Mouse (Mus musculus): Measurements from ENCODE around the gene Smg6.

Gene Smg6

GRCm38 (mm10) chr11:74925577-74926387, at the start of gene Smg6, which contains the start of gene Srr:
Gene Smg6, plus strand, starts transcription at chr11:74925823.
Gene Srr, minus strand, starts transcription at chr11:74925948.
- peak; percentile 94 for DNase-seq (ENCODE audit: low read depth, low spot score)

DNA sequence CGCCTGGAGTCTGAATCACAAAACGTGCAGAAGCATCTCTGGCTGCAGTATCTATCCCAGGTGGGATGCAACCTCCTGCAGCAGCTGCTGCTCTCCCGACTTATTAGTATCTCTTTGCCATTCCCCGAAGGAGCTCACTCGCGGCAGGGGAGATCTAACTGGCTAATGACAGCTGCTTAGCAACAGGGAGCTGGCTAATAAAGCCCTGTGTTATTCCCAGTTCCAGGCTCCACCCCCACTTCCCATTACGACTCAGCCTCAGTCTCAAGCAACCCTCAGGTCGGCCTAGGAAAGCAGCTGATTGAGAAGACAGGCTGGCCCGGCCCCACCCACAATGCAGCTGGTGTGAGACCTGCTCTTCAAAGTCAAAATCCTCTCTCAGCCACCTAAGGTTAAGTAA, 48.8 kb upstream of the Smg6 start:
- DNase-seq (ENCODE audit: low read depth, low spot score), result no peak

DNA sequence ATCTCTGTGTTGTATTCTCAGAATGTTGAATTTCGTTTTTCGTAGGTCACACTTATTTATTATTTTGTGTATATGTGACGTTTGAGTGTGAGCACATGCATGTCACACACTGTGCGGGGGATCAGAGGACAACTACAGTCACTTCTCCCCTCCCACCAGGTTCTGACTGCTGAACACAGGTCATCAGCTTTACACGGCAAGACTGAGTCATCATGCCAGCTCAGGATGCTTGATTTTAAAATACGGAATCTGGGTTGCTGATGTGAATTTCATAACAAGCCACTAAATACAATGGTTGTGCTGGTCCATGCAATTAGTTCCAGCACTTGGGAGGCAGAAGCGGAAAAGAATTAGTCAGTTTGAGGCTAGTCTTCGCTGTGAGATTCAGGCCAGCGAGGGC, 44.6 kb upstream of the Smg6 start:
- no peak for DNase-seq (ENCODE audit: low read depth, low spot score)

- no peak for DNase-seq (ENCODE audit: low read depth, low spot score)
Measured at GRCm38 (mm10) chr11:74881979-74882378, 43.6 kb upstream of the Smg6 start.

- DNase-seq (ENCODE audit: low read depth, low spot score), result no peak
Measured at GRCm38 (mm10) chr11:74883098-74883497, 42.5 kb upstream of the Smg6 start.

- no peak for DNase-seq (ENCODE audit: low read depth, low spot score)
Measured at GRCm38 (mm10) chr11:74894619-74895018, 31.0 kb upstream of the Smg6 start.

DNA sequence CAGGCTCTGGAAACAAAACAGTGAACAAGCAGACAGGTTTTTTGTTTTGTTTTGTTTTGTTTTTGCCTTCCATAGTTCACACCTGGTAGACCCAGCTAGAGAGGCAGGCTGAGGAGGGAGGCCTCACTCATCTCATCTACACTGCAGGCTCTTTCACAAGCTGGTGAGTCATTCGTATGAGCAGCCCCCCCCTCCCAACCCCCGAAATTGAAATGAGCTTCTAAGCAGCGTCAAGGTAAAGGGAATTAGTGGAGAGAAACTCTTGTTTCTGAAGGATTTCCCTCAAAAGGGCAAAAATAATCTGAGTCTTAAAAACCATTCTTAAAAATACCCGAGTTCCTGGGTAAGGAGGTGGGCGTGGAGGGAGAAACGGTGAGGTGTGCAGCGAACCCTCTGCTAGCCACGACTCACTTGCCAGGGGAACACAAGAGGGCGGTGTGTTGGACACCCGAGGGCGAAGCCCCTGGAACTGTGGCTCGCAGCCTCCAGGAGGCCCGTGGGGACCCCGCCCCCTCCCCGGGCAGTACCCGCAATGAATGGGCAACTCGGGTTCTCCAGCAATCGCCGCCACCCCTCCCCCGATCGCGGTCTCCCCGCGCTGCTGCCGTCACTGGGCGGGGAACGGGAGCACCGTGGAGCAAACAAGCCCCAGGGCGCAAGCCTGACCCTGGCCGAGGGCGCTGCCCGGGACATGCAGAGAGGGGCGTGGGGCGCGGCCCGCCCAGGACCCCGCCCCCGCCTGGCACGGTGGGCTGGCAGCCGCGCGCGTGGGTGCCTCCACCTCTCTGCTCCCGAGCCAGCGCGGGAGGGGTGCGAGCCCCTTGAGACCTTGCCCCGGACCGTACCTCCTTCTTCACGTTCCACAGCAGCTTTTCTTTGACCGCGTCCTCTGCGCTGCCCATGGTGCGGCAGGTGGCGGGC, 29.4 kb upstream of the Smg6 start:
- peak; percentile 29 for DNase-seq (ENCODE audit: low read depth, low spot score)

DNA sequence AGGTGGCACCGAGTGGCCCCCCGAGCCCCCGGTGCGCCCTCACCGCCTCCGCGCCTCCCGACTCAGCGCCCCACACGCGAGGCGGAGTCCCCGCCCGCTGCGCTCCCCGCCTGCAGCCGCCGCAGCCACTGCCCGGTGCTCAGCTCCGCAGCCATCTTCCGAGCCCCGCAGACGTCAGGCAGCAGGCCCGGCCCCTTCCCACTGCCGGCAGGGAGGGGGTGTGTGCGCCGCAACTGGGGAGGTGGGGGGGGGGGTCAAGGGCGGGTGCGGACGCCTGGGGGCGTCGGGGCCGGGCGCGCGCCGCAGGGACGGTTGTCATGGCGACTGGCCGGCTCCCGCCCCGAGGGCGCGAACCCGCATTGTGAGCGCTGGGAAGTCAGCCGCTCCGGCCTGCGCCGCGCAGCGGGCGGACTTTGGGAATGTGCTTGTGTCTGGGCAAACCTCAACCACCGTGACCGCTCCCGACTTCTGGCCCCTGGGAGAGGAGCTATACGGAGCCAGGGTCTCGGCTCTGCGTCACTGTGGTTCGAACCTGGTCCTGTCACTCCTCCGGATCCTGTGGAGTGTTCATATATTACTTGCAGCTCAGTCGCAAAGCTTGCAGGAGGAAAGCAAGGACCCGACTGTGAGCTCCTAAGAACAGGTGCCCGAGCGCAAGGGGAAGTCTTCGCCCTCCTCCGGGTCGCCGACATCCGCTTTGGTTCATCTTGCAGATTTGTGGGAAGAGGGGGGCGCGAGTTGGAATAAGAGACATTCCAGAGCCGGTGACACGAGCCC, 28.5 kb upstream of the Smg6 start, which contains the start of gene Sgsm2:
Gene Sgsm2, minus strand, starts transcription at position 160 of the 777 bp plus-strand sequence.
- DNase-seq (ENCODE audit: low read depth, low spot score), result peak; percentile 40

DNA sequence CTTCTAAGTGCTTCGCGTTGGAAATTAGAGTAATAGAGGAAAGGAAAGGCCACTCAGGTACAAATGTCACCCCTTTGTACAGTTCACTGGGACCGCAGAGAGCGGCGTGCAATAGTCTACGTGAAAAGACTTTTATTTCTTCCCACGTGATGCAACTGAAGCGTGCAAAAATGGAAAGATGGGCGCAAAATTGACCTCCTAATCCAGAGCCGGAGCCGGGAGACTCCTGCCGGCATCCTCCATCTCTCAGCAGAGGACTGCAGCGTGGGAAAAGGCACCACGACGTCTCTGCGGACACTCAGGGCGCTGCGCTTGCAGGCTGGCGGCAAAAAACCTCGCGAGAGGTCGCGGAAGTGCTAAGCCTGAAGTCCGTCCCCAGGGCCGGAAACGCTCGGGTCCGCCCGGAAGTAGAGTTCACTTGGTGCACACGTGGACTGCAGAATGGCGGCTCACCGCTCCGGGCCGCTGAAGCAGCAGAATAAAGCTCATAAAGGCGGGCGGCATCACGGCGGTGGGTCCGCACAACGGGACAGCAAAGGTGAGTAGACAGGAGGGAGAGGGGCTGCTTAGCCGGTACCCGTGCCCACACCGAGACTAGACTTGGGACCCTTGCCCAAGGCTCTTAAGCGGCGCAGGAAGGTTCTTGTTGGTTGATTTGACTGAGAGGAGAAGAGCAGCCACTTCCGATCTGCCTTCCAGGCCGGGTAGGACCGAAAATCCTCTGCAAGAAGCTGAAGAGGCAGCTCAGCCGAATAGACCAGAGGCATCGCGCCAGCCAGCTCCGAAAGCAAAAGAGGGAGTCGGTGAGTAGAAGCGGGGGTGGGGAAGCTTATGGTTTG, 27.7 kb upstream of the Smg6 start, which contains the start of gene Tsr1:
Gene Tsr1, plus strand, starts transcription at position 394 of the 839 bp plus-strand sequence.
- peak; percentile 92 for DNase-seq (ENCODE audit: low read depth, low spot score)

DNA sequence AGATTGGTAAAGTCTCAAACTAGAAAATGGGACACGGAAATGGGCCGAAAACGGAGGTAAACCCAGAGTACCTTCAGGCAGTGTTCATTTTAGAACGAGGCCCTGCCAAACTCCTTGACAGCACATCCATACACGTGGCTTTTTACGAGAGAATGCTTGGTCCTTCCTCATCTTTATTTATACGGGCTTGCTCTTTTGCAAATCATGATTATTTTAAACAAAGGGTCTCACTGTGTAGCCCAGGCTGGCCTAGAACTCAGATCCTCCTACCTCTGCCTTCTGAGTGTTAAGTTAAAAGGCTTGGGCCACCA, 27.2 kb upstream of the Smg6 start:
- no peak for DNase-seq (ENCODE audit: low read depth, low spot score)

DNA sequence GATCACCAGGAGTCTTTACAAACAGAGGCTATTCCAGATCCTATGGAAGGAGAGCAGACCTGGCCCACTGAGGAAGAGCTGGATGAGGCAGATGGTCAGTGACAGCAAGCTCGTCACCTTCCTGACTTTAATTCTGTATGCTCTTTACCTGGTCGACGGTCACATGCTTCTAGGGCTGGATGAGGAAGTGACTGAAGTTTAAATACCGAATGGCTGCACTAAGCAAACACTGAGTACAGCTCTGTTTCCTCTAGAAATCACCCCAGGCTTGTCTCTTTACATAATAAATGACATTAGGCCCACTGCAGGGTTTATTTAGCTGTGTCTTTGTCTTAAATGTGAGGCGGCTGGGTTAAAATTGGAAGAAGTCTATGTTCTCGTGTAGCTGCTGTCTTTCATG, 24.1 kb upstream of the Smg6 start:
- no peak for DNase-seq (ENCODE audit: low read depth, low spot score)

- DNase-seq (ENCODE audit: low read depth, low spot score), result no peak
Measured at GRCm38 (mm10) chr11:74902416-74902815, 23.2 kb upstream of the Smg6 start.

GRCm38 (mm10) chr11:74907850-74908249, 17.8 kb upstream of the Smg6 start:
- DNase-seq (ENCODE audit: low read depth, low spot score), result no peak

DNA sequence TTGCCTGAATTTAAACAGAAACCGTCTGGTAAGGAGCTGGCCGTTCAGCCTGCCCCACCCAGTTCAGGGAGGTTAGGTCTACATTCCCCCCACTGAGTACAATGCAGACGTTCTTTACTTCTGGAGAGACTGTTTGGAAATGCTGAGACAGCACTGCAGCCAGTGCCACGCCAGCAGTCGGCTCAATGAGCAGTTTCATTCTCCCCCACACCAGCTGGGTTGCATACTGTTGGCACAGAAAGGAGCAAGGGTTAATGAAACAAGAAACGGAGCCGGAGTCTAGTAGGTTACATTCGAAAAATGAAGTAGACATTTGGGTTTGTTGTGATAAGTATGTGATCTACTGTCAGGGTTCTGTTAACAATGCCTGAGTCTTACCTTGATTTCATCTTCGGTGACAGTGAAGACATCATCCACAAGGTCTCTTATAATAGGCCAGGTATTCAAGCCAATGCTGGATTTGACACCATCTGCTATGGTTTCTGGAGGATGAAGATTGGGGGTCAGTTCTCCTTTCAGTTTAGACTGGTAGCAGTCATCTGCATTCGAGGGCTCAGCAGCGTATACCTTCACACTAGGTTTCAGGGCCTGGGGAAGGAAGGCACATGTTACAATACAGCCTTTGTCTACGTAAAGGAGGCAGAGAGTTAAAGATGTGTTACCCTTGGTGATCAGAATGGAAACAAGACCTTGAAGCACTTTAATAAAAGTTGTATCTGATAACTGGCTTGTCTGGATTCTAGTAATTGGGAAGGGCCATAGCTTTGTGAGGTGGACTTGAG, 16.8 kb upstream of the Smg6 start:
- DNase-seq (ENCODE audit: low read depth, low spot score), result no peak

GRCm38 (mm10) chr11:74909978-74910377, 15.6 kb upstream of the Smg6 start:
- DNase-seq (ENCODE audit: low read depth, low spot score), result no peak

GRCm38 (mm10) chr11:74912492-74912891, 13.1 kb upstream of the Smg6 start:
- DNase-seq (ENCODE audit: low read depth, low spot score), result no peak

DNA sequence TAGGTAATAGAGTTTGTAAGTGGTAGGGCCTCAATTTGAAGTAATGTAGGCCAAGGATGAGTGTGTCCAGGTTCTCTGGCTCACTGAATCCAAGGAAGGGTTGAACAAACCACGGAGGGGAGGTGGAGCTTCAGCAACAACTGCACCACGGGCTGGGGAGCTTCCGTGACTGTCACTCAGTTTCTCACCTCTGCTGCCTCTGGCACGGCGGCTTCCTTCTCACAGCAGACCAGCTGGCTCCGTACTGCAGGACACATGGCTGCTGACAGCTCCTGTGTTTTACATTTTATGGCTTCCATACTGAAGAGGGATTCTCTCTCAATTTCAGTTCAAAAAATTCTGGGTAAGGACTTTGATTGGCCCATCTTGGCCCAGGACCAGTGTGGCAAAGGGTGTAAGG, 6.4 kb upstream of the Smg6 start:
- no peak for DNase-seq (ENCODE audit: low read depth, low spot score)

- no peak for DNase-seq (ENCODE audit: low read depth, low spot score)
Measured at GRCm38 (mm10) chr11:74924149-74924548, 1.5 kb upstream of the Smg6 start.

- no peak for DNase-seq (ENCODE audit: low read depth, low spot score)
Measured at GRCm38 (mm10) chr11:74926388-74927005, 874 bp downstream of the Smg6 start.
